Mouse (Mus musculus): ENCODE measurements at regions not wholly inside any gene's neighbourhood (a gene's known extent, or its start where the extent isn't known, plus 50 kb on each side); places are given as distances from the start of the nearest gene placed in this dataset.

- ATAC-seq (ENCODE audit: low FRiP score): no peak
- no peaks in the 10 kb centered on the region for H3K36me3 ChIP-seq (ENCODE audit: insufficient read depth, low read length)
- no peak for TF ChIP-seq CTCF (IDR thresholded peaks at IDR 0.05)
- no peak for DNase-seq (ENCODE audit: low spot score)
- no peak overlapping the region for H3K4me2 ChIP-seq (ENCODE audit: low read depth, low read length, poor library complexity, severe bottlenecking)
- H3K4me3 ChIP-seq (ENCODE audit: low read depth, low read length): no peak overlapping the region
- WGBS: 58% methylated on average over 4 of the region's 4 CpGs
- no peak overlapping the region for H3K27ac ChIP-seq (ENCODE audit: low read depth, low read length)
- H3K27me3 ChIP-seq (ENCODE audit: insufficient read depth, low read length): no peaks in the 10 kb centered on the region
- no peaks in the 10 kb centered on the region for H3K4me1 ChIP-seq (ENCODE audit: insufficient read depth, low read length)
- H3K9ac ChIP-seq (replicated peaks; ENCODE audit: low read length, poor library complexity, severe bottlenecking): no peak overlapping the region
- no peaks in the 10 kb centered on the region for H3K9me3 ChIP-seq (ENCODE audit: low read length)
Observed at GRCm38 (mm10) chr10:17563351-17563749, 159.7 kb upstream of the Cited2 start.

GRCm38 (mm10) chr10:17564895-17565620, 158.0 kb upstream of the Cited2 start:
- Histone ChIP-seq H3K27me3 (ENCODE audit: insufficient read depth, low read length) (no peaks in the 10 kb centered on the region), H3K27ac (ENCODE audit: low read depth, low read length) (no peak overlapping the region), H3K9me3 (ENCODE audit: low read length) (no peaks in the 10 kb centered on the region), H3K4me3 (ENCODE audit: low read depth, low read length) (no peak overlapping the region), H3K4me1 (ENCODE audit: insufficient read depth, low read length) (no peaks in the 10 kb centered on the region), H3K9ac (replicated peaks; ENCODE audit: low read length, poor library complexity, severe bottlenecking) (no peak overlapping the region), H3K36me3 (ENCODE audit: insufficient read depth, low read length) (no peaks in the 10 kb centered on the region), H3K4me2 (ENCODE audit: low read depth, low read length, poor library complexity, severe bottlenecking) (no peak overlapping the region)
- ATAC-seq (ENCODE audit: low FRiP score) (no peak), DNase-seq (ENCODE audit: low spot score) (no peak)
- TF ChIP-seq CTCF (IDR thresholded peaks at IDR 0.05): no peak
- 73% methylated on average over 6 of the region's 6 CpGs for WGBS

- WGBS: 93% methylated on average over 5 of the region's 5 CpGs
- Histone ChIP-seq H3K27me3 (ENCODE audit: insufficient read depth, low read length) (no peaks in the 10 kb centered on the region), H3K9me3 (ENCODE audit: low read length) (no peaks in the 10 kb centered on the region), H3K27ac (ENCODE audit: low read depth, low read length) (no peak overlapping the region), H3K4me2 (ENCODE audit: low read depth, low read length, poor library complexity, severe bottlenecking) (no peak overlapping the region), H3K9ac (replicated peaks; ENCODE audit: low read length, poor library complexity, severe bottlenecking) (no peak overlapping the region), H3K4me1 (ENCODE audit: insufficient read depth, low read length) (no peaks in the 10 kb centered on the region), H3K36me3 (ENCODE audit: insufficient read depth, low read length) (no peaks in the 10 kb centered on the region), H3K4me3 (ENCODE audit: low read depth, low read length) (no peak overlapping the region)
- ATAC-seq (ENCODE audit: low FRiP score) (no peak), DNase-seq (ENCODE audit: low spot score) (no peak)
- no peak for TF ChIP-seq CTCF (IDR thresholded peaks at IDR 0.05)
Observed at GRCm38 (mm10) chr10:17566975-17567374, 156.0 kb upstream of the Cited2 start.

- H3K4me3 ChIP-seq (ENCODE audit: low read depth, low read length): no peak overlapping the region
- H3K9ac ChIP-seq (replicated peaks; ENCODE audit: low read length, poor library complexity, severe bottlenecking): no peak overlapping the region
- no peak overlapping the region for H3K27ac ChIP-seq (ENCODE audit: low read depth, low read length)
- ATAC-seq (ENCODE audit: low FRiP score): no peak
- TF ChIP-seq CTCF (IDR thresholded peaks at IDR 0.05): no peak
- H3K4me1 ChIP-seq (ENCODE audit: insufficient read depth, low read length): no peaks in the 10 kb centered on the region
- no peaks in the 10 kb centered on the region for H3K27me3 ChIP-seq (ENCODE audit: insufficient read depth, low read length)
- H3K4me2 ChIP-seq (ENCODE audit: low read depth, low read length, poor library complexity, severe bottlenecking): no peak overlapping the region
- H3K36me3 ChIP-seq (ENCODE audit: insufficient read depth, low read length): no peaks in the 10 kb centered on the region
- 90% methylated on average over 3 of the region's 3 CpGs for WGBS
- no peak for DNase-seq (ENCODE audit: low spot score)
- H3K9me3 ChIP-seq (ENCODE audit: low read length): no peaks in the 10 kb centered on the region
Observed at GRCm38 (mm10) chr10:17567631-17568030, 155.4 kb upstream of the Cited2 start.

- no peak for TF ChIP-seq CTCF (IDR thresholded peaks at IDR 0.05)
- H3K9ac ChIP-seq (replicated peaks; ENCODE audit: low read length, poor library complexity, severe bottlenecking): no peak overlapping the region
- 82% methylated on average over 6 of the region's 6 CpGs for WGBS
- no peaks in the 10 kb centered on the region for H3K36me3 ChIP-seq (ENCODE audit: insufficient read depth, low read length)
- H3K4me3 ChIP-seq (ENCODE audit: low read depth, low read length): no peak overlapping the region
- no peak for DNase-seq (ENCODE audit: low spot score)
- H3K4me1 ChIP-seq (ENCODE audit: insufficient read depth, low read length): no peaks in the 10 kb centered on the region
- H3K9me3 ChIP-seq (ENCODE audit: low read length): no peaks in the 10 kb centered on the region
- H3K4me2 ChIP-seq (ENCODE audit: low read depth, low read length, poor library complexity, severe bottlenecking): no peak overlapping the region
- no peak for ATAC-seq (ENCODE audit: low FRiP score)
- no peak overlapping the region for H3K27ac ChIP-seq (ENCODE audit: low read depth, low read length)
- no peaks in the 10 kb centered on the region for H3K27me3 ChIP-seq (ENCODE audit: insufficient read depth, low read length)
Observed at GRCm38 (mm10) chr10:17569577-17570113, 153.4 kb upstream of the Cited2 start.

- Histone ChIP-seq H3K4me1 (ENCODE audit: insufficient read depth, low read length) (no peaks in the 10 kb centered on the region), H3K27ac (ENCODE audit: low read depth, low read length) (no peak overlapping the region), H3K9me3 (ENCODE audit: low read length) (no peaks in the 10 kb centered on the region), H3K9ac (replicated peaks; ENCODE audit: low read length, poor library complexity, severe bottlenecking) (no peak overlapping the region), H3K27me3 (ENCODE audit: insufficient read depth, low read length) (no peaks in the 10 kb centered on the region), H3K36me3 (ENCODE audit: insufficient read depth, low read length) (no peaks in the 10 kb centered on the region), H3K4me2 (ENCODE audit: low read depth, low read length, poor library complexity, severe bottlenecking) (no peak overlapping the region), H3K4me3 (ENCODE audit: low read depth, low read length) (no peak overlapping the region)
- ATAC-seq (ENCODE audit: low FRiP score) (no peak), DNase-seq (ENCODE audit: low spot score) (no peak)
- 71% methylated on average over 3 of the region's 3 CpGs for WGBS
- TF ChIP-seq CTCF (IDR thresholded peaks at IDR 0.05): no peak
Observed at GRCm38 (mm10) chr10:17574894-17575293, 148.1 kb upstream of the Cited2 start.

Measured in midbrain, postnatal 0 days (tissue).